Mouse (Mus musculus) limb, embryonic 15.5 days (tissue): ENCODE results near the gene Olfr1386. TPM values are rescaled to one million over a fixed set of nuclear protein-coding genes. Genes with fewer than 3 reads are reported as not detected.
"Not testable (repeated sequence)": the region's sequence is repeated elsewhere in the genome, so short reads cannot be mapped to it uniquely, and the experiment has no call there.

Experiments used
- ATAC-seq: fragments of 200-750 bp; cut with Nextera tagmentation; 2 replicates; pipeline ENCODE4 v1.8.0; 2017; ENCODE audit warnings: low read depth, moderate TSS enrichment; ENCODE audit not compliant: insufficient number of reproducible peaks, low FRiP score, low TSS enrichment
- H3K27ac ChIP-seq: fragments of 300-500 bp; sonication (generic); 2 replicates; pipeline ENCODE4 v1.5.1; 2015; ENCODE audit warnings: moderate library complexity, mild to moderate bottlenecking, inconsistent platforms
- H3K27me3 ChIP-seq: fragments of 300-500 bp; sonication (generic); 2 replicates; pipeline ENCODE4 v1.6.1; 2015; ENCODE audit warnings: inconsistent platforms
- H3K36me3 ChIP-seq: fragments of 300-500 bp; sonication (generic); 2 replicates; pipeline ENCODE4 v1.6.1; 2015; ENCODE audit warnings: inconsistent platforms
- H3K4me1 ChIP-seq: fragments of 300-500 bp; sonication (generic); 2 replicates; pipeline ENCODE4 v1.6.1; 2015; ENCODE audit warnings: inconsistent platforms
- H3K4me2 ChIP-seq: fragments of 300-500 bp; sonication (generic); 2 replicates; pipeline ENCODE4 v1.6.1; 2015; ENCODE audit warnings: mild to moderate bottlenecking, inconsistent platforms
- H3K4me3 ChIP-seq: fragments of 300-500 bp; sonication (generic); 2 replicates; pipeline ENCODE4 v1.5.1; 2015; ENCODE audit warnings: mild to moderate bottlenecking, inconsistent platforms
- H3K9ac ChIP-seq: fragments of 300-500 bp; sonication (generic); 2 replicates; pipeline ENCODE4 v1.6.1; 2015; ENCODE audit warnings: inconsistent platforms
- H3K9me3 ChIP-seq: fragments of 300-500 bp; sonication (generic); 2 replicates; pipeline ENCODE4 v1.6.1; 2016; ENCODE audit warnings: inconsistent platforms
- WGBS: fragments of 180-500 bp; shearing (Covaris S2); methylation state at CpG from one replicate; pipeline ENCODE4 v1.1.7; 2015; 5-methylcytosine and 5-hydroxymethylcytosine counted together
- polyA plus RNA-seq: library from polyadenylated mRNA; unstranded; fragments of >200 nt; fragmentation: Nextera tagmentation; extraction: Ambion mirVana; gene quantifications from 2 replicates; pipeline ENCODE4 v1.2.1, GENCODE M21; 2015

Olfr1386 gene
- polyA plus RNA-seq: not detected in 2 replicates

DNA sequence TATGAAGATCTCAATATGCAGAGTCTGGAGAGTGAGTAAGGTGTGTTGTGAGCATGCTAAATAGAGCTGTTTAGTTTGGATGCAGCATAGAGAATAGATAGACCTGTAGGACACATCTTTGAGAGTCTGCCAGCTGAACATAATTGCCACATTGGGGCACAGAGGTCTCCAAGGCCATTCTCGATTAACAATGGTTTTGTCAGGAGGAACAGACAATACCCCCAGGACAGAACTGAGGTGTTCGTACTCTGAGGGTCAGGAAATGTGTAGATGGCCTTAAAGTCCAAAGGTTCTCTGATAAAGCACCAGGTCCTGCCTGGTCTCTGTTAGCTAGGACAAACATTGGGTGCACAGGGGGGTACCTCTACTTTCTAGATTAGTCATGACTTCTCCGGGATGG lies at the start of gene Olfr1386:
TSS of gene Olfr1386 (plus strand) at position 301 of the 400 bp plus-strand sequence.
- H3K9ac ChIP-seq, H3K27me3 ChIP-seq, H3K4me2 ChIP-seq, H3K9me3 ChIP-seq, H3K4me3 ChIP-seq, H3K36me3 ChIP-seq, ATAC-seq, H3K27ac ChIP-seq, H3K4me1 ChIP-seq: not testable (repeated sequence)
- WGBS: 91% methylated on average over 3 of the region's 3 CpGs

DNA sequence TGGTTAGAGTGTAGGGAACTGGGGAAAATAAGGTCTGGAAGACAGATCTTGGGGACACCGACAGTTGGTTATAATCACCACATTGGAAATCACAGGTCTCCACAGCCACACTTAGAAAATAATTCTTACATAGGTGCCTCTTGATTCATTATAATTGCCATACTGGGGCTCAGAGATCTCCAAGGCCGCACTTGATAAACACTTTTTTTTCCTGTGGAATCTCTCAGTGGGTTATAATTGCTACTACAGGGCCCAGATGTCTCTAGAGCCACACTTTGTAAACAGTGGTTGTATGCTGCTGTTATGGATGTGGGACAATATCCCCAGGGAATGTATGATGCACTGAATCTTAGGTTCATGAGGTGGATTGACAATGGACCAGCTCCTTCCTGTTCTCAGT lies 42.1 kb upstream of the Olfr1386 start, which contains the start of gene Olfr1389:
TSS of gene Olfr1389 (plus strand) at position 301 of the 400 bp plus-strand sequence.
- Histone ChIP-seq H3K4me1 (no peaks in the 10 kb centered on the region), H3K9ac (no peak within 1 kb of the TSS), H3K27me3 (no peaks in the 10 kb centered on the region), H3K9me3 (no peaks in the 10 kb centered on the region), H3K27ac (no peak within 1 kb of the TSS), H3K4me3 (no peak within 1 kb of the TSS), H3K36me3 (no peaks in the 10 kb centered on the region), H3K4me2 (no peak within 1 kb of the TSS)
- WGBS: 86% methylated on average over 2 of the region's 2 CpGs
- ATAC-seq: no peak

DNA sequence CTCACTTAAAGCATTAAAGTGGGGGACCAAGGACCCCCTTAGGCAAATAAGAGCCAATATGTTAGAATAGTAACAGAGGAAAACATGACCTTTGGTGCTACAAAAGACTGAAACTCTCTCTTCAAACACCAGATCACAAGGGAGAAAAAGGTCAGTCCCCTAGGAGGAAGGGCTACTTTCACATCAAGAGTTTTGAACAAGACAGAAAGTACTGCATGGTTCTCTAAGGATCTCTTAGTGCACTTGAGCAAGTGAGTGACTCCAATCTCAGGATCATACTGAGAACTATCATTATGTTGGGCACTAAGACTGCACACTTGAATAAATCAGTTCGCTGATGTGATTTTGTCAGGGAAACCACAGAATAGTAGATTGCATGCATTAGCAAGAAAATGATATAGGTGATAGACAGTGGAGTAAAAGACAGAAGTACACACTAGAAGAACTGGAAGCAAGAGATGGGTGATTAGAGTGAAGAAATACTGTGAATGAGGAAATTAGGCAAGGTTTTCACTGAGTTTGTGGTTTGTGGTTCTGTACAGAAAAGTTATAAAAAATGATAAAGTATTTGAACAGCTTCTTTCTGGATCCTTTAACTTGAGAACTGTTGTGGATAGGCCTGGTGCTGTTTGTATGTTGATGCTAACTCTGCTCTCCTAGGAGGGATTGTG lies 39.5 kb upstream of the Olfr1386 start:
- Histone ChIP-seq H3K27ac (no peak overlapping the region), H3K4me2 (no peak overlapping the region), H3K4me3 (no peak overlapping the region), H3K27me3 (no peaks in the 10 kb centered on the region), H3K9ac (no peak overlapping the region), H3K4me1 (no peaks in the 10 kb centered on the region), H3K36me3 (no peaks in the 10 kb centered on the region), H3K9me3 (no peaks in the 10 kb centered on the region)
- no peak for ATAC-seq
- WGBS: 94% methylated on average over 1 of the region's 1 CpGs

DNA sequence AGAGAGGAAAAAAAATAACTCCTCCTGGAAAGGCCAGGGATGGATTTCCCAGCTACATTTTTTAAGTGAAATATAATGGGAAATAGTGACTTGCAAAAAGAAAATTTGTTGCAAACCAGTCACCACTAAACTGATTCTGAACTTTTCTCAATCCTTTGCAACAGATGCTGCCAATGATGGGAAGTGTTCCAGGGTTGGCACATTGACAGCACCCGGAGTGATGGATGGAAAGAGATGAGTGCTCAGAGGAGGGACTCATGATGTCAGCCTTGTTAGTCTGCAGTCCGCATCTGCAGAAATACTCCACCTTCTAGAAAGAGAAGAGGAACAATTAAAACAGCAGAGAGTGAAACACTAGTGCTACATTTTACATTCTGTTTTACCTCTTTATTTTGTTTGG lies 35.2 kb upstream of the Olfr1386 start:
- H3K4me2 ChIP-seq: no peak overlapping the region
- H3K4me1 ChIP-seq: no peaks in the 10 kb centered on the region
- WGBS: 81% methylated on average over 2 of the region's 2 CpGs
- no peak overlapping the region for H3K4me3 ChIP-seq
- ATAC-seq: no peak
- no peaks in the 10 kb centered on the region for H3K36me3 ChIP-seq
- H3K27me3 ChIP-seq: no peaks in the 10 kb centered on the region
- H3K9me3 ChIP-seq: no peaks in the 10 kb centered on the region
- H3K27ac ChIP-seq: no peak overlapping the region
- no peak overlapping the region for H3K9ac ChIP-seq

DNA sequence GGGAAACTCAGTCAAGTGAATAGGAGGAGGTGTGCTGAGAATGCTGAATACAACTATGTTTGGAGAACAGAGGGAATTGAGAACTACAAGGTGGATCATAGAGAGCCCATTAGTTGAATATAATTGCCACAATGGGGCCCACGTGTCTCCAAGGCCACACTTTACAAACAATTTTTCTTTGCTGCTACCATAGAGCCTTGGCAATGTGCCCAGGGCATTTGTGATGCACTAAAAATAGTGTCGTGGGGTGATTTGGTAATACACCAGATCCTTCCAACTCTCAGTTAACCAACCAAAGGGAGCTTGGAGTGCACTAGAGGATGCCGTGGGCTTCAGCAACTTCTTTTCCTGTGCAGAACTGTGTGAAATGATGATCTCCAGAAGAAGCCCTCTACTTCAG lies 28.4 kb upstream of the Olfr1386 start, which contains the start of gene Olfr1388:
TSS of gene Olfr1388 (plus strand) at position 214 of the 400 bp plus-strand sequence.
- no peaks in the 10 kb centered on the region for H3K27me3 ChIP-seq
- no peak within 1 kb of the TSS for H3K4me2 ChIP-seq
- H3K9ac ChIP-seq: no peak within 1 kb of the TSS
- no peak for ATAC-seq
- no peaks in the 10 kb centered on the region for H3K4me1 ChIP-seq
- H3K4me3 ChIP-seq: no peak within 1 kb of the TSS
- H3K27ac ChIP-seq: no peak within 1 kb of the TSS
- 66% methylated on average over 3 of the region's 3 CpGs for WGBS
- no peaks in the 10 kb centered on the region for H3K36me3 ChIP-seq
- H3K9me3 ChIP-seq: no peaks in the 10 kb centered on the region

DNA sequence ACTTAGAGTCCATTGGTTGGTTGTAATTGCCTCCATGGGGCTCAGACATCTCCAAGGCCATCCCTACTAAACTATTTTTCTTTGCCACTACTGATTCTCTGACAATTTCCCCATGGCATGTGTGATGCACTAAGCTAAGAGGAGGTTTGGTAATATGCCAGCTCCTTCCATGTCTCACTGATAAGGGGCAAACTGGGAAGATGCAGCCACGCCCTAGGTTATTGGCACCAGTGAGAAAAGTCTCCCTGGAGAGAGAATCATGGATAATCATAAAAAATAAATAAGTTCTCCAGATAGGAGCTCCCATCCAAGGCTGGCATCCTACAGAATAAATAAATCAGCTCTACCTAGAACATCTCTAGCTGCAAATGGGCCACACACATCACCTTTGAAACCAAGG lies 9.8 kb upstream of the Olfr1386 start, which contains the start of gene Olfr1387:
TSS of gene Olfr1387 (plus strand) at position 301 of the 400 bp plus-strand sequence.
- Histone ChIP-seq H3K4me1 (no peaks in the 10 kb centered on the region), H3K27ac (no peak within 1 kb of the TSS), H3K4me3 (no peak within 1 kb of the TSS), H3K36me3 (no peaks in the 10 kb centered on the region), H3K9me3 (no peaks in the 10 kb centered on the region), H3K4me2 (no peak within 1 kb of the TSS), H3K9ac (no peak within 1 kb of the TSS), H3K27me3 (no peaks in the 10 kb centered on the region)
- ATAC-seq: no peak
- 61% methylated on average over 1 of the region's 1 CpGs for WGBS

DNA sequence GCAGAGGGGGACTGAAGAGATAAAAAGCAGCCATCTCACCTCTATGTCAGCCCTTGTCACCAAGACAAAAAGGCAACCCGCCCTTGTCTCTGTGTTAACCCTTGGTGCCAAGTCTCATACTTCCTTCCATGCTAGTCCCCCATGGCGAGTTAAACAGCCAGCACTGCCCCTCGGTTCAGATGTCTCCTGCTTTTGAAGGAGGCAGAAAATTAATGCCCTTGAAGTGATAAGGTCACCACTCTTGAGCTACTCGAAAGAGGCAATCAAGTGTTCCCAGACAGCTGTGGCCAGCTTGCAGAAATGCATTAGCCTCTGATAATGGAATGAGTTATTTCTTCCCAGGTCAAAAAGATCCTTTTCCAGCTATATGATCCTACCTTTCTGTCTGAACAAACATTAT lies 21.1 kb downstream of the Olfr1386 start:
- Histone ChIP-seq H3K4me2 (no peak overlapping the region), H3K9ac (no peak overlapping the region), H3K27me3 (no peaks in the 10 kb centered on the region), H3K27ac (no peak overlapping the region), H3K4me1 (no peaks in the 10 kb centered on the region), H3K4me3 (no peak overlapping the region), H3K9me3 (no peaks in the 10 kb centered on the region), H3K36me3 (no peaks in the 10 kb centered on the region)
- 35% methylated on average over 4 of the region's 4 CpGs for WGBS
- no peak for ATAC-seq

DNA sequence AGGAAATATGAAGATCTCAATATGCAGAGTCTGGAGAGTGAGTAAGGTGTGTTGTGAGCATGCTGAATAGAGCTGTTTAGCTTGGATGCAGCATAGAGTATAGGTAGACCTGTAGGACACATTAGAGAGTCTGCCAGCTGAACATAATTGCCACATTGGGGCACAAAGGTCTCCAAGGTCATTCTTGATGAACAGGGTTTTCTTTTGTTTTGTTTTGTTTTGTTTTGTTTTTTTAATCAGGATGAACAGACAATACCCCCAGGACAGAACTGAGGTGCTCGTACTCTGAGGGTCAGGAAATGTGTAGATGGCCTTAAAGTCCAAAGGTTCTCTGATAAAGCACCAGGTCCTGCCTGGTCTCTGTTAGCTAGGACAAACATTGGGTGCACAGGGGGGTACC lies 23.9 kb downstream of the Olfr1386 start, which contains the start of gene Olfr1385:
TSS of gene Olfr1385 (plus strand) at position 301 of the 400 bp plus-strand sequence.
- not testable (repeated sequence) for H3K4me2 ChIP-seq, H3K4me3 ChIP-seq, H3K4me1 ChIP-seq, H3K9me3 ChIP-seq, ATAC-seq, H3K27me3 ChIP-seq, H3K27ac ChIP-seq, H3K9ac ChIP-seq, H3K36me3 ChIP-seq
- 72% methylated on average over 1 of the region's 1 CpGs for WGBS

DNA sequence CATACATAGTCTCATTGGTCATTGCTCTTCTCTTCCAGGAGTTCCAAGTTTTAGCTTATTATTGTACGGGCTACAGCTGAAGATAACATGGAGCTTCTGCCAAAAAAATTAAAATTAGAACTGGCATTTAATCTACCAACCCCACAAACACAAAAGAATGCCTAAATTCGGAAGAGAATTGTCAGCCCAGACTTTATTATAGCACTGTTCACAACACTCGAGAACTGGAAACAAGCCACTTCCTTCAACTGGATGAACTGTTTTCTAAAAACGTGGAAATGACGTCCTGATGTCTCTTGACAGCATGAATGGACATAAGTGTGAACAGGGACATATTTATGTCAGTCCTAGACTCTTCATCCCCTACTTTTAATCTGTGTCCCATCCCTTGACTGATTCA lies 53.2 kb downstream of the Olfr1386 start:
- H3K36me3 ChIP-seq: no peaks in the 10 kb centered on the region
- no peak overlapping the region for H3K4me3 ChIP-seq
- no peaks in the 10 kb centered on the region for H3K4me1 ChIP-seq
- no peak overlapping the region for H3K4me2 ChIP-seq
- no peaks in the 10 kb centered on the region for H3K27me3 ChIP-seq
- H3K9me3 ChIP-seq: no peaks in the 10 kb centered on the region
- no peak overlapping the region for H3K27ac ChIP-seq
- WGBS: 70% methylated on average over 5 of the region's 5 CpGs
- ATAC-seq: no peak
- H3K9ac ChIP-seq: no peak overlapping the region

DNA sequence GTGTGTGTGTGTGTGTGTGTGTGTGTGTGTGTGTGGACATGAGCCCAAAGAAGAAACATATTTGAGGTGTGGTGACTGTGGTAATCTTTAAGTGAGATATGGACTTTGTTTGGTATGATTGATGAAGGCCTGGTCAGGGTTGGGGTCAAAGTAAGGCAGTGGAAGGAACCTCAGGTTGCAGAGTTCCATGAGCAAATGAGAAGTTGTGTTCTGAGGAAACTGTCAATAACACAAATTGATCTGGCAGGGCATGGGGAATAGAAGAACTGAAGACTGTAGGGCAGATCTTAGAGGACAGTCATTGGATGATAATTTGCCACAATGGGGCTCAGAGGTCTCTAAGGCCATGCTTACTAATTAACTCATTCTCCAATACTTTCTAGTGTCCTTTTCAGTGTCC lies 54.5 kb downstream of the Olfr1386 start, which contains the start of gene Olfr1383:
TSS of gene Olfr1383 (plus strand) at position 301 of the 400 bp plus-strand sequence.
- ATAC-seq: no peak
- no peaks in the 10 kb centered on the region for H3K27me3 ChIP-seq

More for the DNA sequence above, 54.5 kb downstream of the Olfr1386 start, which contains the start of gene Olfr1383:
- Histone ChIP-seq H3K4me3 (no peak within 1 kb of the TSS), H3K27ac (no peak within 1 kb of the TSS), H3K9ac (no peak within 1 kb of the TSS), H3K4me1 (no peaks in the 10 kb centered on the region), H3K36me3 (no peaks in the 10 kb centered on the region), H3K9me3 (no peaks in the 10 kb centered on the region), H3K4me2 (no peak within 1 kb of the TSS)
